Mouse (Mus musculus): Measurements from ENCODE around the gene Cdc7.
"Not testable (repeated sequence)": the region's sequence is repeated elsewhere in the genome, so short reads cannot be mapped to it uniquely, and the experiment has no call there.

Cdc7 gene

DNA sequence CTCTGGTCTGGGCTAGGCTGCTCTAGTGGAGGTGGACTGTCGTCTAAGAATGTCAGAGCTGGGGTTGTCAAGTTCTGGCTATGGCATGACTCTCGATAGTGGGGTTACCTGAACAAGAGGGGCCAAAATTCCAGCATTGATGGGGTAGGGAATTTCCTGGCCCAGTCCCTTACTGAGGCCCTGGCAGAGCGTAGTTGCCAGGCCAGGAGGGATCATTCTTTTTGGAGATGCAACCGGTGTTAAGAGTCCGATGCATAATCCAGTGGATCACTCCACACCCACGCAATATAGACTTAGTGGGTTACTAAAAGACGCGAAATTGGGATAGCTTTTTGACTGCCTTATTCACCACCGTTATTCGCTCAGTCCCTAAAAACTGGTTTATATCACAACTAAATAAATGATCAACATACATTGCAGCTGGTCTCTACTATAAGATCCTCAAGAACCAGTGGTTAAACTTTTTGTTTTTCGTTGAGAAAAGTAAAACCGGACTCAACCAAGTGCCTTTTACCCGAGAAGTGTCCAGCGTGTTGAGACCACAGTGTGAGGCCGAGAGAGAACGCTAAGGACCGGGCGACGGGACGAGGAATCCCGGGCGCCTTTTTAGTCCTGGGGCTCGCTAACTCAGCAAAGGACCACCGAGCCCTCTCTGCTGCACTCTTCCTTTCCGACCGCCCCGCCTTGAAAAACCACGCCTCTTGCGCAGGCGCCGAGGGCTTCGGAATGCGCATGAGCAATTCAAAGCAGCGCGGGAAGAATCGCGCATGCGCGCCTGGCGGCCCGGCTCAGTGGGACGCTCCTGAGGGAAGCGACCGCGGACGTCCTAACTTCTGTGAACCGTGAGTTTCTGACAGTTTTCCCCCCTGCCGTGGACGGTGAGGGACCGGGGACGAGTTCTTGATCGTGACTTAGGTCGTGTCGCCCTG lies at the start of gene Cdc7:
Cdc7 (plus strand) TSS at position 739 of the 929 bp plus-strand sequence.
- peak; percentile 89 to 94 for DNase-seq (ENCODE audit: low spot score in 2 of 2)

GRCm38 (mm10) chr5:106919315-106919714 lies 44.8 kb upstream of the Cdc7 start:
- no peak for DNase-seq (ENCODE audit: low spot score in 2 of 2)

GRCm38 (mm10) chr5:106925488-106926368 lies 38.4 kb upstream of the Cdc7 start, which contains the start of gene Hfm1:
Hfm1 (minus strand) TSS chr5:106926321.
- DNase-seq (ENCODE audit: low spot score in 2 of 2): peak; percentile 37 to 62

DNA sequence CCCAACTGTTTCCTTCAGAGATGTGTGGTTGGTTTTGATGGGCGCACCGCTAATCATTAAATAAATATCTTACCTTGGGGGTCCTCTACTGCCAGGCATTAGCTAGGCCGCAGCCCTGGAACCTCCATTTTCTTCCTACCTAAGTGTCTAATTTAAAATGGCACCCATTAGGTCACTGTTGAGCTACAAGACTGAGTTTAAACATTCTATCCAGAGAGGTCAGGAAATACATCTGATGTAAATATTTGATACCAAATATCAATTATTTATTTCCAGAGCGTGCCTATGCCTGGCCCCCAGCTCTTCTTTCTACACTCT lies 37.8 kb upstream of the Cdc7 start:
- no peak for DNase-seq (ENCODE audit: low spot score in 2 of 2)

- DNase-seq (ENCODE audit: low spot score in 2 of 2): no peak
These were observed 36.1 kb upstream of the Cdc7 start for GRCm38 (mm10) chr5:106927996-106928395.

- no peak for DNase-seq (ENCODE audit: low spot score in 2 of 2)
These were observed 17.8 kb upstream of the Cdc7 start for GRCm38 (mm10) chr5:106946342-106946741.

DNA sequence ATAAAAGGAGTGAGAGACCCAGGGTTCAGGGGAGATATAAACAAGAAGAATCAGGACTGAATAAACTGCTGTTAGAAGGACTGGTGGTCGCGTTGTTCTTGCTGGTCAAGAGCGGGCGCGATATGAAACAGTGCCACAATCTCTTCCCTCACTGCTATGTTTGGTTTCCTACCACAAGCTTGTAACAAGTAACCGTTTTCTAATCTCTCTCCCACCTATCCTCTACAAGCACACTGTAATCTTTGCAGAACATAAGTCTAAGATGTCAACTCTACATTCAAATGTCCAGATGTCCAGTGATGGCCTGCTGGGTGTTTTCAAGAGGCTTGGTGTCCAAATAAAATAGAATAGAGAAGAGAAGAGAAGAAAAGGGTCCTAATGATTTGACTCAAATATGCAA lies 15.4 kb upstream of the Cdc7 start:
- no peak for DNase-seq (ENCODE audit: low spot score in 2 of 2)

DNA sequence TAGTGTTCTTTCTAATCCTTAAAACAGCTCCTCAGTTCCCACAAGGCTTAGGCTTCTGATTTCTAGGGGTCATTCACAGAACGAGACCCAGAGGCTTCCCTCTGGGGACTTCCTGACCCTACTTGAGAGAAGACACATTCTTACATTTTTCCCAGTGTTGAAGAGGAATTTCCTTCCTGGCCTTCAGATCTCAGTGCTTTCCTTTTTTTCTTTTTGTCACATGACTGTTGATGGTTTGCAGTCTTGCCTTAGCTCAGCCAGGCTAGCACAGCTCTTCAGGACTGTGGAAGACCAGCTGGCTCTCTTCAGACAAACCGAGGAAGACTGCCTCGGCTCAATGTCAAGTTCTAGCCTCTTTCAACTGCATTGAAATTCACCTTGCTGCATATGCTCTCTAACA lies 7.7 kb upstream of the Cdc7 start:
- DNase-seq (ENCODE audit: low spot score in 2 of 2): no peak

DNA sequence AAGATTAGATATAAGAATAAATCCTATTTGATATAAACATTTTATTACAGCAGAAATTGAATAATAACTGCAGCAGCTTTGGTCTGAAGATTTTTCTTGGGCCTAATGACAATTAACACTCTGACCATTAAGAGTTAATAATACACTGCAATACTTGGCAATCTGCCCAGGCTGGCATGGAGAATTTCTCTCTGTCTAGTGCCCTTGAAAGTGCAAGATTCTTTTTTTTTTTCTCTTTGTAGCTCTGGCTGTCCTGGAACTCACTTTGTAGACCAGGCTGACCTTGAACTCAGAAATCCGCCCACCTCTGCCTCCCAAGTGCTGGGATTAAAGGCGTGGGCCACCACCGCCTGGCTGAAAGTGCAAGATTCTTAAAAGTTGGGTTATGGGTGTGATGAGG lies 5.1 kb upstream of the Cdc7 start:
- DNase-seq (ENCODE audit: low spot score in 2 of 2): no peak

DNA sequence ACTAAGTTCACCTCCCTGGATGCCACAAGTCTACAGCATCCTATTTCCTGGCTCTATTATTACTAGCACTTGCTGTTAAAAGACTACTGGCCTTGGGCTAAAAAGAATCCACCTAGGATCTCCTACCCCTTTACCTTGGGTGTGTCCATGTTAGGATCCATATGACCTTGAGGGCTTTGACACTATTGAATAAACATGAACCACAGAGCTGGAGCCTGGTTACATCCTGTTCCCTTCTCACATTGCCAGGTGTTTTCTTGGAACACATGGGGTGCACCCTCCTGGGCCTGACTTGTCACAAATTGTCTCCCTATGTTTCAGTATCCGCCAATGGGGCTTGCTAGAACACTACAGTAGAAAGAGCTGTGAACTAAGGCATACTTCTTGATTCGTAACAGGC lies 3.7 kb upstream of the Cdc7 start:
- no peak for DNase-seq (ENCODE audit: low spot score in 2 of 2)

DNA sequence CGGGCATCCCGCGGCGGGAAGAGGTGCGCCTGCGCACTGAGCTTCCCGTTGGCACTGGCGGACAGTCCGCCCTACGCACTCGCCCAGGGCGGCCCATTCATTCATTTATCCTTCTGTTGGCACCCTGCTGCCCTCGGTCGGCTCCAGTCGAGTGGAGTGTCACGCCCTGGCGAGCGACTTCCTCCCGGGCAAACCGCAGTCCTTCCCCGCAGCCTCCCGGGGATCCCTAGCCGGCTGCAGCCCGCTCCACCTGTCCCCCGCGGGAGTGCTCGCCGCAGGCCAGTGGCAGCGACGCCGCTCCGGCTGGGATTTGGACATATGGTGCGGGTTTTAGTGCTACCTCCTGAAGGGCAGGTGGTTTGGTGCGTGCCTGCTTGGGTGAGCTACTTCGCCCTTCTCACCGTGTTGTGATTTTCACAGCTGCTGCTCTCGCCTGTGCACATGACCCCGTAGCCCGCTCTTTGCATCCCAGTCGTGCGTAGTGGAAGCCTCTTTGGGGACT lies 442 bp downstream of the Cdc7 start:
- DNase-seq (ENCODE audit: low spot score in 2 of 2): no peak

GRCm38 (mm10) chr5:106966443-106966842 lies 2.3 kb downstream of the Cdc7 start:
- DNase-seq (ENCODE audit: low spot score in 2 of 2): no peak

- no peak for DNase-seq (ENCODE audit: low spot score in 2 of 2)
These were observed 3.5 kb downstream of the Cdc7 start for GRCm38 (mm10) chr5:106967578-106967977.

- DNase-seq (ENCODE audit: low spot score in 2 of 2): no peak
These were observed 9.8 kb downstream of the Cdc7 start for GRCm38 (mm10) chr5:106973883-106974282.

GRCm38 (mm10) chr5:106979156-106979555 lies 15.0 kb downstream of the Cdc7 start:
- no peak for DNase-seq (ENCODE audit: low spot score in 2 of 2)

- DNase-seq (ENCODE audit: low spot score in 2 of 2): no peak
These were observed 18.3 kb downstream of the Cdc7 start for GRCm38 (mm10) chr5:106982298-106982952.

- DNase-seq (ENCODE audit: low spot score in 2 of 2): not testable (repeated sequence)
These were observed 20.8 kb downstream of the Cdc7 start for GRCm38 (mm10) chr5:106984934-106985333.

GRCm38 (mm10) chr5:106985594-106985993 lies 21.5 kb downstream of the Cdc7 start:
- DNase-seq (ENCODE audit: low spot score in 2 of 2): no peak

- peak in 1 of 2 experiments; percentile 41 for DNase-seq (ENCODE audit: low spot score in 2 of 2)
These were observed 25.1 kb downstream of the Cdc7 start for GRCm38 (mm10) chr5:106989181-106989580.

- no peak for DNase-seq (ENCODE audit: low spot score in 2 of 2)
These were observed 25.7 kb downstream of the Cdc7 start for GRCm38 (mm10) chr5:106989786-106990185.

GRCm38 (mm10) chr5:106990639-106991299 lies 26.6 kb downstream of the Cdc7 start:
- DNase-seq (ENCODE audit: low spot score in 2 of 2): peak in 1 of 2 experiments; percentile 48
